Mouse (Mus musculus) CH12.LX (cell line): Measurements from ENCODE around the gene Ccm2l.

Experiments
- CTCF ChIP-seq, 2 experiments: IDR thresholded peaks in 1 of 2; conservative IDR thresholded peaks in 1 of 2; 2 replicates each; pipeline ENCODE4 v1.5.1; 2011 to 2012; ENCODE audit warnings: low read depth in 2 of 2, low read length in 2 of 2, improper control_type of control experiment in 1 of 2, inconsistent platforms in 1 of 2, mild to moderate bottlenecking in 1 of 2, moderate library complexity in 1 of 2
- HCFC1 ChIP-seq: IDR thresholded peaks from 2 replicates; pipeline ENCODE4 v1.6.1; 2012; ENCODE audit warnings: low read depth, mild to moderate bottlenecking, inconsistent platforms, low read length, improper control_type of control experiment
- MXI1 ChIP-seq: IDR thresholded peaks from 2 replicates; pipeline ENCODE4 v1.6.1; 2011; ENCODE audit warnings: mild to moderate bottlenecking, low read depth, low read length, improper control_type of control experiment
- POLR2A ChIP-seq: IDR thresholded peaks from 2 replicates; pipeline ENCODE4 v1.6.1; 2011; ENCODE audit warnings: low read depth, mild to moderate bottlenecking, improper control_type of control experiment, low read length
- RAD21 ChIP-seq: IDR thresholded peaks from 2 replicates; pipeline ENCODE4 v1.6.1; 2011; ENCODE audit warnings: low read depth, mild to moderate bottlenecking, low read length, improper control_type of control experiment, moderate library complexity
- USF1 ChIP-seq: IDR thresholded peaks from 2 replicates; pipeline ENCODE4 v1.6.1; 2014; ENCODE audit warnings: low read depth, mild to moderate bottlenecking, inconsistent platforms, low read length, improper control_type of control experiment
- ZMIZ1 ChIP-seq: IDR thresholded peaks from 2 replicates; pipeline ENCODE4 v1.6.1; 2012; ENCODE audit warnings: low read depth, mild to moderate bottlenecking, inconsistent platforms, low read length, improper control_type of control experiment

DNA sequence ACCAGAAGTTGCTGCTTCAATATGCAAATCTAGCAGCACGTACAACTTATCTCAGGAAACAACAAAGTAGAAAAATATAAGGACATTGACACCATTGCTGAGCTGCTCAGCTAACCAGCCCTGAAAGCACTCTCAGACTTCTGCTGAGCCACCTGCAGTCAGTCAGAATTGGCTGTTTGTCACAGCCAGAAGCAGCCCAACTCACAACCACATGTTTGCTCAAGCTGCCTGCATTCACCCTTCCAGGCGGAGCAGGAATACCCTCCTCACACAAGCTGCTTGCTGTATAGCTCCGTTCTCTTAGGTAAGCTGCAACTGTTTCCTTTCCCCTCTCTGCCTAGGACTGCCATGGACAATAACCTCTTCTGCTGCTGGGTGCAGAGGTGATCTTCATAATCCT lies 2.4 kb upstream of the Ccm2l start:
- TF ChIP-seq CTCF (conservative IDR thresholded peaks at IDR 0.05 in 1 of 2, IDR thresholded peaks at IDR 0.05 in 1 of 2; ENCODE audit: low read depth in 2 of 2, low read length in 2 of 2) (no peak), ZMIZ1 (no peak), USF1 (no peak), MXI1 (no peak), HCFC1 (no peak), RAD21 (no peak), POLR2A (no peak)
